Mouse (Mus musculus) right cerebral cortex, adult 18-20 months (tissue): ENCODE measurements around the gene Gdf7.

Source experiments
- DNase-seq: peaks from one replicate; pipeline ENCODE4 v3.0.0; 2022; ENCODE audit warnings: mixed read lengths

Gdf7 gene

GRCm38 (mm10) chr12:8301841-8302431 is at the start of gene Gdf7:
Gdf7 (minus strand) TSS chr12:8301954.
- DNase-seq, result no peak

- no peak for DNase-seq
Measured at GRCm38 (mm10) chr12:8351025-8351903, 49.5 kb upstream of the Gdf7 start.

- DNase-seq, result no peak
Measured at GRCm38 (mm10) chr12:8348733-8349513, 47.2 kb upstream of the Gdf7 start.

GRCm38 (mm10) chr12:8347746-8348462 is 46.1 kb upstream of the Gdf7 start:
- DNase-seq, result no peak

- DNase-seq, result no peak
Measured at GRCm38 (mm10) chr12:8345539-8345938, 43.8 kb upstream of the Gdf7 start.

- DNase-seq, result peak; percentile 90
Measured at GRCm38 (mm10) chr12:8344897-8345296, 43.1 kb upstream of the Gdf7 start.

- no peak for DNase-seq
Measured at GRCm38 (mm10) chr12:8343381-8343780, 41.6 kb upstream of the Gdf7 start.

GRCm38 (mm10) chr12:8341008-8341407 is 39.3 kb upstream of the Gdf7 start:
- no peak for DNase-seq

- no peak for DNase-seq
Measured at GRCm38 (mm10) chr12:8339591-8340319, 38.0 kb upstream of the Gdf7 start.

GRCm38 (mm10) chr12:8338918-8339317 is 37.2 kb upstream of the Gdf7 start:
- no peak for DNase-seq

GRCm38 (mm10) chr12:8338491-8338890 is 36.7 kb upstream of the Gdf7 start:
- DNase-seq, result no peak

- DNase-seq, result no peak
Measured at GRCm38 (mm10) chr12:8337286-8338060, 35.7 kb upstream of the Gdf7 start.

- DNase-seq, result no peak
Measured at GRCm38 (mm10) chr12:8336601-8337285, 35.0 kb upstream of the Gdf7 start.

- no peak for DNase-seq
Measured at GRCm38 (mm10) chr12:8335503-8335902, 33.7 kb upstream of the Gdf7 start.

GRCm38 (mm10) chr12:8334261-8334660 is 32.5 kb upstream of the Gdf7 start:
- DNase-seq, result no peak

- no peak for DNase-seq
Measured at GRCm38 (mm10) chr12:8333617-8334016, 31.9 kb upstream of the Gdf7 start.

- DNase-seq, result no peak
Measured at GRCm38 (mm10) chr12:8332174-8332542, 30.4 kb upstream of the Gdf7 start.

- DNase-seq, result no peak
Measured at GRCm38 (mm10) chr12:8331489-8332173, 29.9 kb upstream of the Gdf7 start.

GRCm38 (mm10) chr12:8329236-8329635 is 27.5 kb upstream of the Gdf7 start:
- no peak for DNase-seq

- DNase-seq, result no peak
Measured at GRCm38 (mm10) chr12:8327675-8328053, 25.9 kb upstream of the Gdf7 start.
